Mouse (Mus musculus): ENCODE measurements around the gene Alox12b. TPM values are rescaled to one million over a fixed set of nuclear protein-coding genes. Genes with fewer than 3 reads are reported as not detected.

The Alox12b gene
- polyA plus RNA-seq, 3 experiments from 2014 or later: not detected

- ATAC-seq: peak; percentile 33
Observed at GRCm38 (mm10) chr11:69123693-69124497, 32.9 kb upstream of the Alox12b start.

GRCm38 (mm10) chr11:69124498-69124847 lies 32.3 kb upstream of the Alox12b start:
- ATAC-seq: peak; percentile 14

- peak; percentile 49 for ATAC-seq
Observed at GRCm38 (mm10) chr11:69125041-69125851, 31.5 kb upstream of the Alox12b start.

- ATAC-seq: no peak
Observed at GRCm38 (mm10) chr11:69125852-69125918, 31.1 kb upstream of the Alox12b start, which contains the start of gene Aloxe3. Gene Aloxe3 (plus strand): TSS chr11:69125896.

GRCm38 (mm10) chr11:69125919-69126705 lies 30.7 kb upstream of the Alox12b start:
- ATAC-seq: no peak

- ATAC-seq: no peak
Observed at GRCm38 (mm10) chr11:69126706-69127095, 30.1 kb upstream of the Alox12b start.

GRCm38 (mm10) chr11:69128426-69129122 lies 28.2 kb upstream of the Alox12b start:
- ATAC-seq: no peak

GRCm38 (mm10) chr11:69133566-69133922 lies 23.2 kb upstream of the Alox12b start:
- no peak for ATAC-seq

- no peak for ATAC-seq
Observed at GRCm38 (mm10) chr11:69133923-69134621, 22.7 kb upstream of the Alox12b start.

- ATAC-seq: no peak
Observed at GRCm38 (mm10) chr11:69134622-69134968, 22.2 kb upstream of the Alox12b start.

- ATAC-seq: no peak
Observed at GRCm38 (mm10) chr11:69135361-69135760, 21.4 kb upstream of the Alox12b start.

- no peak for ATAC-seq
Observed at GRCm38 (mm10) chr11:69147546-69147945, 9.2 kb upstream of the Alox12b start.

GRCm38 (mm10) chr11:69148451-69148960 lies 8.3 kb upstream of the Alox12b start:
- no peak for ATAC-seq

- ATAC-seq: no peak
Observed at GRCm38 (mm10) chr11:69149728-69150127, 7.1 kb upstream of the Alox12b start.

GRCm38 (mm10) chr11:69150444-69150843 lies 6.3 kb upstream of the Alox12b start:
- ATAC-seq: no peak

- ATAC-seq: no peak
Observed at GRCm38 (mm10) chr11:69151004-69151403, 5.8 kb upstream of the Alox12b start.

- ATAC-seq: no peak
Observed at GRCm38 (mm10) chr11:69153831-69154230, 3.0 kb upstream of the Alox12b start.

GRCm38 (mm10) chr11:69155351-69155750 lies 1.4 kb upstream of the Alox12b start:
- no peak for ATAC-seq

- no peak for ATAC-seq
Observed at GRCm38 (mm10) chr11:69169313-69169712, 12.5 kb downstream of the Alox12b start.

GRCm38 (mm10) chr11:69171626-69172025 lies 14.8 kb downstream of the Alox12b start:
- ATAC-seq: no peak

GRCm38 (mm10) chr11:69172606-69173005 lies 15.8 kb downstream of the Alox12b start:
- no peak for ATAC-seq

GRCm38 (mm10) chr11:69174722-69175121 lies 17.9 kb downstream of the Alox12b start:
- no peak for ATAC-seq

Data from inflammation-experienced regulatory T-cells, adult 6 months (primary cell).